Mouse (Mus musculus) E14TG2a.4 (cell line): ENCODE measurements around the gene Slc38a7.

ENCODE experiments used
- H3K27me3 ChIP-seq: 2 replicates; pipeline ENCODE4 v1.6.1; 2014; ENCODE audit warnings: low read length, control low read depth; ENCODE audit not compliant: insufficient read depth
- H3K36me3 ChIP-seq: 2 replicates; pipeline ENCODE4 v1.6.1; 2014; ENCODE audit warnings: low read length, control low read depth; ENCODE audit not compliant: insufficient read depth
- H3K4me1 ChIP-seq: replicated peaks from 2 replicates; pipeline ENCODE4 v1.6.1; 2014; ENCODE audit warnings: low read depth, low read length, control low read depth
- H3K4me3 ChIP-seq: replicated peaks from 2 replicates; pipeline ENCODE4 v1.5.1; 2014; ENCODE audit warnings: mild to moderate bottlenecking, low read length
- H3K9me3 ChIP-seq: 2 replicates; pipeline ENCODE4 v1.6.1; 2014; ENCODE audit warnings: low read length, control low read depth
- CTCF ChIP-seq: conservative IDR thresholded peaks from 2 replicates; pipeline ENCODE4 v1.5.1; 2014; ENCODE audit warnings: low read length
- NANOG ChIP-seq: IDR thresholded peaks from 2 replicates; pipeline ENCODE4 v1.6.1; 2014; ENCODE audit warnings: borderline replicate concordance, low read length, mixed read lengths
- POU5F1 ChIP-seq: IDR thresholded peaks from 2 replicates; pipeline ENCODE4 v1.6.1; 2014; ENCODE audit warnings: low read length, borderline replicate concordance

Gene Slc38a7

DNA sequence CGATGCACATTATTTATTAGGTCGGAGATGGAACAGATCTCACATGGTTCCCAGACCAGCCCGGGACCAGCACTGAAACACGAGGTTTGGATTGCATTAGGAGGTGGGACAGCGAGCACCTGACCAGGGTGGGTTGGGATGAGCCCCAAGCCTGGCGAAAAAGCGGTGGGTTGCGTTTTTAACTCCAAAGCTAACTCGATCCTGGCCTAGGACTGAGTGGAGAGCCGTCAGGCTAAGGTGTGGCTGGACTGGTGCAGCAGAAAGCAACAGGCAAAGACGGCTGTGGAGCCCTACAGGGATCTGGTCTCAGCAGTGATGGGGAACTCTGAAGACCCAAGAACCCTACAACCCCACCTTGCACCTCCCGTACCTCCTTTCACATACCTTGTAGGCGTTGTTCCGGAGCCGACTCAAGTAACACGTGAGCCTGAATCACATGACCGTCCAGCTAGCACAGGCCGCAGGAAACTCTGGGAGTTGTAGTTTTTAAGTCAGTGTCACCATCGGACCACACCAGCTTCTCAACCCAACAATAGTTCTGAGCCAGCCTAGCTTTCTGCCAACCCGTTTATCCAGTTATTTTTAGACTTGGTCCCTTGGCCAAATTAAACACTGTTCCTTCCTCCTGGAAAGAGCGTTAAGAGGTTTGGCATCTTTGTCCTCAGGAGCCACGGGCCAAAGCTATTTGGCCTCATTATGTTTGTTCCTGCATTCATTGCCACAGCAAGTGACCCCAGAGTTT lies at the start of gene Slc38a7:
TSS of gene Slc38a7 (minus strand) at position 438 of the 742 bp plus-strand sequence.
- no peak for TF ChIP-seq POU5F1
- no peak for TF ChIP-seq CTCF
- TF ChIP-seq NANOG = no peak
- Histone ChIP-seq H3K36me3 (peaks cover 13% of the 10 kb centered on the region), H3K27me3 (no peaks in the 10 kb centered on the region), H3K9me3 (no peaks in the 10 kb centered on the region), H3K4me1 (peaks cover 33% of the 10 kb centered on the region), H3K4me3 (peak within 1 kb of the TSS; percentile 87)

DNA sequence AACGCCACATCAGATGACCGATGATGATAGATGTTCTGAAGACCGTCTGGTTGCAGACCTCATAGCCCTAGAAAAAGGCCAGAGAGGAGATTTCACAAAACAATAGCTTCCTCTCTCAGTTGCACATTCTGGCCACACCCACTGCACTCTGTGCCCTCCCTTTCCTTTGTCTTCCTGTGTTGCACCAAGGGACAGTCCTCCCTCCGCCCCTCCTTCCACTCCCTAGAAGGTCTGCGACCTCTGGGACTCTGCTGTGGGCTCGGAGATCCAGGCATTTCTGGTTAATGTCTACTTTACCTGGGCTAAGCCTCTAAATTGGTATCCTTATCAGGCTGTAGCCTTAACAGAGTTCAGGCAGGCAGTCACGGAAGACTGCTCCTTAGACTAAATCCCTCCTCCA lies 48.5 kb upstream of the Slc38a7 start:
- TF ChIP-seq NANOG (no peak), CTCF (no peak), POU5F1 (no peak)
- H3K27me3 ChIP-seq = no peaks in the 10 kb centered on the region
- no peak overlapping the region for H3K4me3 ChIP-seq
- H3K36me3 ChIP-seq = no peaks in the 10 kb centered on the region
- peaks cover 9% of the 10 kb centered on the region for H3K9me3 ChIP-seq
- peaks cover 15% of the 10 kb centered on the region for H3K4me1 ChIP-seq

- H3K9me3 ChIP-seq = no peaks in the 10 kb centered on the region
- no peaks in the 10 kb centered on the region for H3K27me3 ChIP-seq
Observed at GRCm38 (mm10) chr8:95893701-95894100, 40.4 kb upstream of the Slc38a7 start.

GRCm38 (mm10) chr8:95888285-95889136 lies 35.2 kb upstream of the Slc38a7 start, which contains the start of gene Got2:
TSS of gene Got2 (minus strand) at chr8:95888547.
- H3K27me3 ChIP-seq = no peaks in the 10 kb centered on the region
- peaks cover 10% of the 10 kb centered on the region for H3K36me3 ChIP-seq
- peaks cover 4% of the 10 kb centered on the region; the same call in 1 of the 2 replicates for H3K9me3 ChIP-seq
- peak within 1 kb of the TSS; percentile 99 for H3K4me3 ChIP-seq
- TF ChIP-seq NANOG (no peak), CTCF (peak; percentile 80)
- peaks cover 35% of the 10 kb centered on the region for H3K4me1 ChIP-seq

More at GRCm38 (mm10) chr8:95893701-95894100, 40.4 kb upstream of the Slc38a7 start:
- Histone ChIP-seq H3K36me3 (no peaks in the 10 kb centered on the region), H3K4me3 (no peak overlapping the region), H3K4me1 (peaks cover 5% of the 10 kb centered on the region; the same call in 1 of the 2 replicates)
- no peak for TF ChIP-seq NANOG
- no peak for TF ChIP-seq CTCF
- no peak for TF ChIP-seq POU5F1

DNA sequence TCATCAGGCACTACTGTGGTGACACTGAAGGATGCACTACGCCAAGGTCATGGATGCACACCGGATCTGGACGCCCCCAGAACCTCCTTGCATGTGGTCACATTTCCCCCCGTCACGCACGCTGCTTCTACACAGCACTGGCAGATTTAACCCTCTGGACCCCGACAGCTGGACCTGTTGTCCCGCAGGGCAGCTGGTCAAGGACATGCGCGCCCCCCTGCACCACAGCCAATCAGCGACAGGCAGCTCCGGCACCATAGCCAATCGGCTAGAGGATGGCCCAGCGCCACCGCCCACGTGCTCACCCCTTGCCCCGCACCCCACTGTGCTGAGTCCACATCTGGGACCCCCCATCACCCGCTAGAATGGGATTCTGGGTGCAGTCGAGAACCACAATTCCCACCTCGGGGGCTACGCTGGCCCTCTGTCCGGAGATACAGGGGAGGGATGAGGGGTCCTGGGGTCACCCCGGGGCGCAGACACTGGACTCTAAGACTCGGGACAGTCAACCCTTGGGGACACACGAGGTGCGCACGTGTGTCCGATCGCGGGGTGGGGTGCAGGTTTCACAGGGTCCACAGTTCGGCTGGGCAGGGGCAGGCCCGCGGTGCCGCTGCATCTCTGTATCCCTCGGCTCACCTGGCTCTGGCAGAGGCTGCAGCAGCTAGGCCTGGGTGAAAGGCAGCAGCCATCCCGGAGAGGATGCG lies 34.4 kb upstream of the Slc38a7 start:
- Histone ChIP-seq H3K9me3 (peaks cover 4% of the 10 kb centered on the region; the same call in 1 of the 2 replicates), H3K27me3 (no peaks in the 10 kb centered on the region), H3K4me1 (peaks cover 34% of the 10 kb centered on the region), H3K36me3 (peaks cover 18% of the 10 kb centered on the region), H3K4me3 (peak overlapping the region; percentile 99)
- TF ChIP-seq POU5F1 = no peak
- TF ChIP-seq CTCF = no peak
- TF ChIP-seq NANOG = no peak

DNA sequence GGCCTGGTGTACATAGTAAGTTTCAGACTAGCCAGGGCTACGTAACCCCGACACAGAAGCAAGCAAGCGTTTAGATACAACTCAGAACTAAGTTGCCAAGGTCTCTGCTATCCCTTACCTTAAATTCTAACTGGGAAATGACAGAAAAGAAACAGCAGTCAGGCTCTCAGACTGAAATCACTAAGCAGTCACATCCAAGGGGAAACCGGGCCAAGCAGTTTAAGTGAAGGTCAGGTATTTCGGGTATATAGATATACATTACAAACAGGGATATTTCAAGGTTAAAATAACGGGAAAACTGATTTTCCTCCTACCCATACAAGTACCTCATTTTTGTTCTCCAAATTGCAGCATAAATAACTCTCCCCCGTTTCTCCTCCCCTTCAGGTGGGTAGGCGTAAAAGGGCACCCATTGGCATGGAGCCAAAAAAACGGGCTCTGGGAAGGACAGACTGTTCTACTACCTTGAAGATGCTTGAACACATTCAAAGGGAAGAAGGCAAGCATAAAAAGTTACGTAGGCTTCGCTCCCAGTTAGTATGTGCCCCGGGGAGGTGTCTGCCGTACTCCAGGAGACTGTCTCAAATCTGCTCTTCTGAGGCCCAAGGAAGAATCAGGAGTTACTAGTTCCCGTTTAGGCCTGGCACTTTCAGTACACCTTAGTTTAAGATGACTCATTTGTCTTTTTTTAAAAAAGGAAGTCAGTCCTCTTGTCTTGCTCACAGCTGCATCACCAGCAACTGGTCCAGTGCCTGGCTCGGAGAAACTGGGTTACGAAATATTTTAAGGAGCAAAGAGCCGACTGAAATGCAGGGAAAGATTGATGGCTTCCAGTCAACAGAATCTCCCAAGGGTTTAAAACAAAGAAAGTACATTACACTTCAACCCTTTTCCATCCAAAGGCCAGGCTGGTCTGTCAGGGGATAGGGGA lies 33.6 kb upstream of the Slc38a7 start:
- peaks cover 26% of the 10 kb centered on the region for H3K36me3 ChIP-seq
- TF ChIP-seq NANOG (no peak), CTCF (no peak), POU5F1 (no peak)
- H3K4me3 ChIP-seq = peak overlapping the region; percentile 99
- no peaks in the 10 kb centered on the region for H3K27me3 ChIP-seq
- H3K9me3 ChIP-seq = peaks cover 4% of the 10 kb centered on the region; the same call in 1 of the 2 replicates
- peaks cover 39% of the 10 kb centered on the region for H3K4me1 ChIP-seq

GRCm38 (mm10) chr8:95885966-95886365 lies 32.6 kb upstream of the Slc38a7 start:
- Histone ChIP-seq H3K4me1 (peaks cover 43% of the 10 kb centered on the region), H3K4me3 (no peak overlapping the region), H3K9me3 (peaks cover 4% of the 10 kb centered on the region; the same call in 1 of the 2 replicates), H3K36me3 (peaks cover 31% of the 10 kb centered on the region), H3K27me3 (no peaks in the 10 kb centered on the region)
- TF ChIP-seq POU5F1 (no peak), NANOG (no peak), CTCF (no peak)
